Mouse (Mus musculus): ENCODE measurements around the gene Olfr564. TPM values are rescaled to one million over a fixed set of nuclear protein-coding genes. Genes with fewer than 3 reads are reported as not detected.

Gene Olfr564
- total RNA-seq (2023) = not detected

GRCm38 (mm10) chr7:102803180-102803579, at the start of gene Olfr564:
Olfr564 (plus strand) TSS chr7:102803480.

GRCm38 (mm10) chr7:102759266-102759665, 44.0 kb upstream of the Olfr564 start, which contains the start of the genes Olfr560 and Olfr78:
Olfr560 (minus strand) TSS chr7:102759366.
Olfr78 (minus strand) TSS chr7:102759471.

GRCm38 (mm10) chr7:102770921-102771320, 32.4 kb upstream of the Olfr564 start, which contains the start of gene Olfr561:
Olfr561 (plus strand) TSS chr7:102771221.

Other genes starting within 250 kb of the Olfr564 start
- gene Trim21, start 238.0 kb upstream of the Olfr564 start, total RNA-seq (2023) = 43.5 TPM
- not detected for gene Olfr550, start 232.0 kb upstream of the Olfr564 start, total RNA-seq (2023)
- not detected for gene Olfr551, start 211.6 kb upstream of the Olfr564 start, total RNA-seq (2023)
- 0.23 TPM for gene Olfr552, start 205.7 kb upstream of the Olfr564 start, total RNA-seq (2023)
- gene Olfr553, start 185.3 kb upstream of the Olfr564 start, total RNA-seq (2023) = not detected
- gene Olfr554, start 165.0 kb upstream of the Olfr564 start, total RNA-seq (2023) = not detected
- gene Olfr555, start 144.7 kb upstream of the Olfr564 start, total RNA-seq (2023) = not detected
- gene Olfr556, start 138.6 kb upstream of the Olfr564 start, total RNA-seq (2023) = not detected
- gene Trim68, start 116.2 kb upstream of the Olfr564 start, total RNA-seq (2023) = 11.8 TPM
- not detected for gene Olfr557, start 107.6 kb upstream of the Olfr564 start, total RNA-seq (2023)
- gene Olfr558, start 101.3 kb upstream of the Olfr564 start, total RNA-seq (2023) = not detected
- not detected for gene Olfr33, start 84.4 kb upstream of the Olfr564 start, total RNA-seq (2023)
- not detected for gene Olfr559, start 76.0 kb upstream of the Olfr564 start, total RNA-seq (2023)
- not detected for gene Olfr560, start 44.1 kb upstream of the Olfr564 start, total RNA-seq (2023)
- gene Olfr78, start 44.0 kb upstream of the Olfr564 start, total RNA-seq (2023) = not detected
- not detected for gene Olfr561, start 32.3 kb upstream of the Olfr564 start, total RNA-seq (2023)
- gene Olfr566, start 55.3 kb downstream of the Olfr564 start, total RNA-seq (2023) = not detected
- gene Olfr568, start 73.6 kb downstream of the Olfr564 start, total RNA-seq (2023) = not detected
- gene Olfr569, start 87.4 kb downstream of the Olfr564 start, total RNA-seq (2023) = not detected
- gene Olfr570, start 91.1 kb downstream of the Olfr564 start, total RNA-seq (2023) = not detected
- not detected for gene Olfr571, start 114.1 kb downstream of the Olfr564 start, total RNA-seq (2023)
- gene Olfr572, start 120.9 kb downstream of the Olfr564 start, total RNA-seq (2023) = not detected
- gene Olfr573-ps1, start 139.1 kb downstream of the Olfr564 start, total RNA-seq (2023) = not detected
- not detected for gene Olfr574, start 145.0 kb downstream of the Olfr564 start, total RNA-seq (2023)
- gene Olfr575, start 155.3 kb downstream of the Olfr564 start, total RNA-seq (2023) = not detected
- not detected for gene Olfr576, start 159.2 kb downstream of the Olfr564 start, total RNA-seq (2023)
- not detected for gene Olfr577, start 172.5 kb downstream of the Olfr564 start, total RNA-seq (2023)
- not detected for gene Olfr578, start 185.8 kb downstream of the Olfr564 start, total RNA-seq (2023)
- gene Olfr582, start 234.5 kb downstream of the Olfr564 start, total RNA-seq (2023) = not detected
- gene Olfr583, start 247.8 kb downstream of the Olfr564 start, total RNA-seq (2023) = not detected